10 mouse cellular contexts compared by ENCODE assay signal in genomic region chr7:113434286-113434685, GRCm38 (mm10). TPM values are rescaled to one million over a fixed set of nuclear protein-coding genes. Genes with fewer than 3 reads are reported as not detected.
A peak's percentile ranks its signal among the peaks of the same experiment; 100 is the strongest.
DNase-seq lines count a peak whose midpoint lies in the region; ATAC-seq and TF ChIP-seq lines count a peak whose summit lies in the region.
"Had no signal": no experiment of that assay in that cellular context is flagged by ENCODE, and none has a peak within 500 bp of the region (broad histone marks: within the 10 kb centered on the region; RNA-seq: fewer than 3 reads in every experiment).

No protein-coding gene starts in this region.

- no peak for ATAC-seq in lung, postnatal 0 days
- no peak for ATAC-seq in stomach, postnatal 0 days (ENCODE audit: low FRiP score, low TSS enrichment)

- H3K4me2 ChIP-seq in lung, postnatal 0 days (replicated peaks; ENCODE audit: low read depth, low read length), result no peak overlapping the region
- H3K4me2 ChIP-seq in stomach, postnatal 0 days (replicated peaks; ENCODE audit: low read depth), result no peak overlapping the region
- H3K4me2 ChIP-seq: limb, embryonic 12.5 days; stomach, embryonic 15.5 days had no signal

- H3K4me1 ChIP-seq in cortical plate, adult 2 months (ENCODE audit: control insufficient read depth, insufficient read depth, low read length), result no peaks in the 10 kb centered on the region
- no peaks in the 10 kb centered on the region for H3K4me1 ChIP-seq in lung, postnatal 0 days (ENCODE audit: insufficient read depth, low read depth, low read length)
- no peaks in the 10 kb centered on the region for H3K4me1 ChIP-seq in stomach, postnatal 0 days (replicated peaks; ENCODE audit: control insufficient read depth, insufficient read depth)
- H3K4me1 ChIP-seq: limb, embryonic 12.5 days; stomach, embryonic 15.5 days had no signal

- H3K27me3 ChIP-seq in lung, postnatal 0 days (replicated peaks; ENCODE audit: insufficient read depth, low read length), result no peaks in the 10 kb centered on the region
- H3K27me3 ChIP-seq in stomach, postnatal 0 days (ENCODE audit: control insufficient read depth, insufficient read depth, low read length), result no peaks in the 10 kb centered on the region
- H3K27me3 ChIP-seq: limb, embryonic 12.5 days; stomach, embryonic 15.5 days had no signal

- DNase-seq in gastrocnemius, adult 18-20 months (ENCODE audit: low spot score), result peak; percentile 17
- no peak for DNase-seq in gastrocnemius, postnatal 25 days
- DNase-seq in urinary bladder, postnatal 36 days (ENCODE audit: low spot score in 2 of 2), result peak; percentile 37 to 55
- no peak for DNase-seq in urinary bladder, adult 2 months (ENCODE audit: low spot score)
- peak; percentile 76 to 88 for DNase-seq in kidney, postnatal 36 days
- peak; percentile 79 for DNase-seq in lung, postnatal 0 days (ENCODE audit: low spot score)
- peak; percentile 68 for DNase-seq in stomach, postnatal 0 days (ENCODE audit: low spot score)

- no peak overlapping the region for H3K27ac ChIP-seq in cortical plate, adult 2 months (ENCODE audit: insufficient read depth, low read length)
- H3K27ac ChIP-seq in lung, postnatal 0 days (ENCODE audit: low read length), result no peak overlapping the region
- H3K27ac ChIP-seq in stomach, postnatal 0 days (replicated peaks), result no peak overlapping the region
- H3K27ac ChIP-seq: limb, embryonic 12.5 days; stomach, embryonic 15.5 days had no signal

- peak; percentile 75 for TF ChIP-seq CTCF in cortical plate, adult 2 months (IDR thresholded peaks at IDR 0.05; ENCODE audit: extremely low read depth, insufficient read depth, low read length)
- TF ChIP-seq CTCF in lung, postnatal 0 days (IDR thresholded peaks at IDR 0.05), result peak; percentile 80
- peak; percentile 81 for TF ChIP-seq CTCF in stomach, postnatal 0 days (IDR thresholded peaks at IDR 0.05; ENCODE audit: low read depth)

- WGBS in lung, postnatal 0 days, result 11% methylated on average over 4 of the region's 4 CpGs
- WGBS in stomach, postnatal 0 days, result 17% methylated on average over 4 of the region's 4 CpGs

- H3K4me3 ChIP-seq in cortical plate, adult 2 months (ENCODE audit: insufficient read depth, low read length), result no peak overlapping the region
- H3K4me3 ChIP-seq in lung, postnatal 0 days (ENCODE audit: low read depth, low read length), result no peak overlapping the region
- H3K4me3 ChIP-seq in stomach, postnatal 0 days (ENCODE audit: low read depth, low read length), result no peak overlapping the region
- H3K4me3 ChIP-seq: limb, embryonic 12.5 days; stomach, embryonic 15.5 days had no signal

- no peak for TF ChIP-seq POLR2A in cortical plate, adult 2 months (IDR thresholded peaks at IDR 0.05; ENCODE audit: extremely low read depth, insufficient read depth, low read length)

- H3K9me3 ChIP-seq in lung, postnatal 0 days (ENCODE audit: low read length), result no peaks in the 10 kb centered on the region
- H3K9me3 ChIP-seq in stomach, postnatal 0 days (ENCODE audit: control insufficient read depth, low read length), result no peaks in the 10 kb centered on the region
- H3K9me3 ChIP-seq: limb, embryonic 12.5 days; stomach, embryonic 15.5 days had no signal

- TF ChIP-seq EP300 in lung, postnatal 0 days (IDR thresholded peaks at IDR 0.05), result no peak; the same call in 1 of the 2 replicates
- TF ChIP-seq EP300 in stomach, postnatal 0 days (optimal IDR thresholded peaks at IDR 0.05), result no peak

- H3K36me3 ChIP-seq in lung, postnatal 0 days (ENCODE audit: insufficient read depth, low read length), result no peaks in the 10 kb centered on the region
- no peaks in the 10 kb centered on the region for H3K36me3 ChIP-seq in stomach, postnatal 0 days (ENCODE audit: control insufficient read depth, insufficient read depth, low read length)
- H3K36me3 ChIP-seq: limb, embryonic 12.5 days; stomach, embryonic 15.5 days had no signal

- H3K9ac ChIP-seq in lung, postnatal 0 days (replicated peaks; ENCODE audit: low read depth), result no peak overlapping the region
- H3K9ac ChIP-seq in stomach, postnatal 0 days (ENCODE audit: low read length), result no peak overlapping the region
- H3K9ac ChIP-seq: limb, embryonic 12.5 days; stomach, embryonic 15.5 days had no signal

RNA-seq across cellular contexts. Expression of gene Pth, which starts 45.9 kb away (rescaled TPM):
- total RNA-seq in gastrocnemius, adult 18-20 months (2021), result not detected
- not detected for total RNA-seq in gastrocnemius, postnatal 25 days (2021)
- not detected in 2 replicates for polyA plus RNA-seq in urinary bladder, adult 2 months (2012; rRNA removed)
- polyA plus RNA-seq in cortical plate, adult 2 months (2012; rRNA removed), result not detected in 2 replicates
- polyA plus RNA-seq in lung, postnatal 0 days (2015; fragmentation: Nextera tagmentation; extraction: Ambion mirVana), result not detected in 2 replicates
- polyA plus RNA-seq in stomach, postnatal 0 days (2015; fragmentation: Nextera tagmentation; extraction: Ambion mirVana), result not detected in 2 replicates
- polyA plus RNA-seq: limb, embryonic 12.5 days; stomach, embryonic 15.5 days had no signal

Comparison
In these comparisons a context has a peak if more than half of its experiments do, and no peak if none do; other contexts are left out.
1. DNase-seq: peak in gastrocnemius, adult 18-20 months (single experiment), urinary bladder, postnatal 36 days (2 of 2), kidney, postnatal 36 days (2 of 2), lung, postnatal 0 days (single experiment) and stomach, postnatal 0 days (single experiment); none in gastrocnemius, postnatal 25 days (single experiment) and urinary bladder, adult 2 months (single experiment).
2. Peak in every context shown above with its lines, with median percentiles within 50 percentile points of each other: CTCF ChIP-seq.